Mouse (Mus musculus): ENCODE data around the gene Ctxn1.

Gene Ctxn1

DNA sequence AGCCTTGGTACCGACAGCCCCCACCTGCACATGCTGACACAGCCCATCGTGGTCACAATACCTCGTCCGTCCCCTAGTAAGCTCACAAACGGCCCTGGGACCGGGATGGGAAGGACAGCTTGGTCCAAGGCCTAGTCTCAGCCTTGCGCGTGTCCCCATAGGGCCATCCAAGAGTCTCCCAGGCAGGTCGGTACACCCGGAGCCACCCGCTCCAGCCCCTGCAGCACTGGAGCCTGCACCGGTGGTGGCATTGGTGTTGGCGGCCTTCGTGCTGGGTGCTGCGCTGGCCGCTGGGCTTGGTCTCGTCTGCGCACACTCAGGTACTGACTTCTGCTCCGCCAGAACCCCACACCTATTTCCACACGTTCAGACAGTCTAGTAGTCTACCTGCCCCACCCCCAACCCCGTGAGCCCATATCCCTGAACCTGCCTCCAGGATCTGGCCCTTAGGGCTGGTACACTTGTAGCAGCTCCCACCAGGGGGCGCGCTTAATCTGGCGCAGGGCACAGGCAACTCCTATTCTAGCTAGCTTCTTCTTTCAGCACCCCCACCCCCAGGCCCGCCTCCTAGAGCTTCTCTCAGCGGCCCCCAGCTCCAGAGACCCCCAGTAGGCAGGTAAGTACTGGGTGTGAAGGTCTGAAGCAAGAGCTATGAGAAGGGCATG lies 8.6 kb downstream of the Ctxn1 start:
- peak; percentile 88 to 90 for DNase-seq (ENCODE audit: low spot score in 2 of 2)

DNA sequence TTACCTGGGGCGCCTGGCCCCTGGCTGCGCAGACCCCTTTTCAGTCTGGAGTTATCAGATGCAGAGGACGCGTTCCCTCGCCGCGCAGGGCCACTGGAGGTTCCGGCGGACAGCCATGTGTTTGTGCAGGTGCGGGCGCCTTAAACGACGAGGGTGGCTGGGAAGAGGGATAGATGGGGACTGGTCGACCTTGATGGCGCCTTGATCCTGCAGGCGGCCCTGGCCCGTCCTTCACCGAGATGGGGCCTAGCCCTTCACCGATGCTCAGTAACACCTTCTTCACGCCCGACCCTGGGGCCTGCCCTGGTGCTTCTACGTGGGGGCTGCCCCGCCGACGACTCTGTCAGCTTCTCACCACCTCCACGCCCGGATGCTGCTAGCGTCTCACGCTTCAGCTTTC lies 9.9 kb downstream of the Ctxn1 start:
- DNase-seq (ENCODE audit: low spot score in 2 of 2) = no peak

DNA sequence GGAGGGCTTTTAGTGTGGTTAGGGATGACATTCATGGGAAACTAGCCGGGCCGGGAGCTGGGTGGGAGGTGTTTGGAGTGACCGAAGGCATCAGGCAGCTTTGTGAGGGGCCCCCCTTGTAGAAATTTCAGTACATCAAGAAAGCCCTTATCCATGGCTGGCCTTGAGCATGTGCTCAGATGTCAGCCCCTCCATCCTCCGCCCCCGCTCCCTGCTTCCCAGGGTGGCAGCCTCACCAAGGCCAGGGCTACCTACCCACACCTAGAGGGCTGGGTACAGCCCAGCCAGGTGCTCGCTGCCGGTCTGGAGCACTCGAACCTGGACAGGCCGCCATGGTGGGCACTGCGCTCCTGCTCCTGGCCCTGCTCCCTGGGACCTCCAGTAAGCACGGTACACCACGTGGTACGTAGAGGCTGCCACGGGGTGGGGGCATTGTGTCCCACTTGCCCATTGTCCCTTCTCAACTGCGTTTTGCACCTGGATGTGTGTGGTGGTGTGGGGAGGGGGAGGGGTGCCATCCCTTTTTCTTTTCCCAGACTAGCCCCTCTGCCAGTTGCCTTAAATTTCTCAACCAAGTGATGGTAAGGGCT lies 11.0 kb downstream of the Ctxn1 start, which contains the start of gene Tgfbr3l:
Tgfbr3l (plus strand) TSS at position 264 of the 590 bp plus-strand sequence.
- DNase-seq (ENCODE audit: low spot score in 2 of 2) = peak in 1 of 2 experiments; percentile 35

DNA sequence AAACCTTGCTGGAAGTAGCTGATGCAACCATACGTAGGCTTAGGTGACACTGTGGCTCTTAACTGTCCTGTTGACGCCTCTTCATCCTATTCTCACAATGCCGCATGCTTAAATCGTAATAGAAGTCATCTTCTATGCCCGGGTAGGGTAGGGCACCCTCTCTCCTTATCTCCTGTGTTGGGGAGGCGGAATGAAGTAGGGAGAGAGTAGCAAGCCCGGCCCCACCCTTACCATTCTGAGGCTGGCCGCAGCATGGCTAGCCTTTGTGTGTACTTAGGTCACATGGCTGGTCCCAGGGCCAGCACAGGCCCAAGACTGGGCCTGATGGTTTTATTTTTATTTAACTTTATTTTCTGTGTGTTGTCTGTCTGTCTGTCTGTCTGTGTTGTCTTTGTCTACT lies 11.8 kb downstream of the Ctxn1 start:
- no peak for DNase-seq (ENCODE audit: low spot score in 2 of 2)

DNA sequence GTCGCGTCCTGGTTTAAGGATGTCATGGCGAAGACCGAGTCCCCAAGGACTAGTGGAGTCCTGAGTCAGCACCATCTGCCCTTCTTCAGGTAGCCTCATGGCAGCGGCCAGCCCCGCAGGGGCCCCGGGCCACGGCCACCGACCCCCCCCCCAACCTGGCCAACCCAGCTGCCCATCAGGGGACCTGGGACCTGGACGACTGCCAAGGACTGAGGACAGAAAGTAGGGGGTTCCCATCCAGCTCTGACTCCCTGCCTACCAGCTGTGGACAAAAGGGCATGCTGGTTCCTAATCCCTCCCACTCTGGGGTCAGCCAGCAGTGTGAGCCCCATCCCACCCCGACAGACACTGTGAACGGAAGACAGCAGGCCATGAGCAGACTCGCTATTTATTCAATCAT lies 13.3 kb downstream of the Ctxn1 start:
- peak in 1 of 2 experiments; percentile 37 for DNase-seq (ENCODE audit: low spot score in 2 of 2)

DNA sequence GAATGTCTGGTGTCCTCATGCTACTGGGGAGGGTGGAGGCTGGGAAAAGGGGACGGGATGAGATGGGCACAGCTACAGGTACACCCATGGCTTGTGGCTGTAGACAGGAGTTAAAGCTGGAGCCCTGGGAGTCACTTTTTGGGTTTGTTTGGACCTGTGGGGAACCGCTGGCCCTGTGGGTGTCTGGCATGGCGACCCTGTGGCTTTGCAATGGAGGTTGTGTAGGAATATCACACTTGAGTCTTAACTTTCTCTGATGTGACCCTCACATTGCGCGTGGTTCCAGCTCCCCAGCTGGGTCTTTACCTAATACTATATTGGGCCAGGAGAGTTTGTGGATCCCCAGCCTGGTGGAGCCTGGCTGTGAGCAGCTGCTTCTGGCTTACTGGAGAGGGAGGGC lies 14.0 kb downstream of the Ctxn1 start:
- DNase-seq (ENCODE audit: low spot score in 2 of 2) = no peak

DNA sequence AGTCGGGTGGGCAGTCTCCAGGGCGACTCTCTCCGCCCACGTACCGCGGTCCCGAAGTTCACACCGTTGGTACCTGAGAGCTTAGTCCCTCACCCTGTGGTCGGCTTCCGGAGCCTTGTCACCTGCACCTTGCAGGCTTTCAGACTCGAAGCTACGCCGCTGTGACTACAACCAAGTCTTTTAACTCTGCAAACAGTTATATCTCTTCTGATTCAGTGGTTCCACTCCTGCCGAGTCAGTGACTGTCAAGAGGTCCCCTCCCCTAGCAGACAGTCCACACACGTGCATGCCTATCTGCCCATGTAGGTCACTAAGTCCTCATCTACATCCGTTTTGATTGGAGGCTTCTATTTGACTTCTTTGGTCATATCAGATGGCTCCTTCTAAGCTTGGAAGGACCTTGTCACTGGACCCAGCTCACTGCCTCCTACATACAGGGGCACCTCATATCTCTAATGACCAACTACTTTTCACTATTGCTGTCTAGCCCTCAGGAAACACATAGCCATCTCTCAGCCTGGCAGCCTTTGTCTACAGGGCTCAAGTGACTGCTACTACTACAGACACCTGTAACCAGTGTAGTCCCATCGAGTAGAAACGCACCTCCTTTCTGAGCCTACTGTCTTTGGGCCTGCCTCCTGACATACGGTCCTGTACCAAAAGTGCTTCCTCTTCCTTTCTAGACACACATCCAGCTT lies 19.7 kb downstream of the Ctxn1 start:
- peak in 1 of 2 experiments; percentile 30 for DNase-seq (ENCODE audit: low spot score in 2 of 2)

DNA sequence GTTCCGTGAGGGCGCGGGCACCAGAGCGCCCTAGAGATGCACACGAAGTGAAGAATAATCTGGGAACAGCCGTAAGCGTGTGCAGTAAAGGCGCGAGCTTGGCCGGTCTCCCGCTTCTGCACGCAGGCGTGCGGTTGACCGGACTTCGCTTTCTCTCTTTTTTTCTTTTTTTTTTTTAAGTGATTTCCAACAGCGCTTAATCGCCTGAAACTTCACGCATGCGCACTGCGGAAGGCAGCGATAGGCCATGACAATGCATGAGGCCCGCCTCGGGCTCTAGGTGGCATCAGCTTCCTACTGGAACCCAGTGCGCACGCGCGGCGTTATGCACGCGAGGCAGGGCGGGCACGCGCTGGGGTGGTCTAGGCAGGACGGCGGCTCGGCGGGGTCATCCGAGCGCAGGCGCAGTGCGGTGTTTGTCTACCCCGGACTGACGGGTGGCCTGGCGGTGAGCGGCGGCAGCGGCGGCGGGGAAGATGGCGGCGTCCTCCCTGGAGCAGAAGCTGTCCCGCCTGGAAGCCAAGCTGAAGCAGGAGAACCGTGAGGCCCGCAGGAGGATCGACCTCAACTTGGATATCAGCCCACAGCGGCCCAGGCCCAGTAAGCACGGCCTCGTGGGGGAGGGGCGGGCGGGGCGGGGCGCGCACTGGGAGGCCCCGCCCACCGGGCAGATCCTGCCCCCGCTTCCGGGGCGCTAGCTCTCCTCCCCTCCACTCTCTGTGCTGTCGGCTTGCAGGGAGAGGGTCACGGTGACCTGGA lies 20.5 kb downstream of the Ctxn1 start, which contains the start of the genes Map2k7 and Gm49320:
Map2k7 (plus strand) TSS at position 307 of the 759 bp plus-strand sequence.
Gm49320 (plus strand) TSS at position 432 of the 759 bp plus-strand sequence.
- DNase-seq (ENCODE audit: low spot score in 2 of 2) = peak; percentile 100

DNA sequence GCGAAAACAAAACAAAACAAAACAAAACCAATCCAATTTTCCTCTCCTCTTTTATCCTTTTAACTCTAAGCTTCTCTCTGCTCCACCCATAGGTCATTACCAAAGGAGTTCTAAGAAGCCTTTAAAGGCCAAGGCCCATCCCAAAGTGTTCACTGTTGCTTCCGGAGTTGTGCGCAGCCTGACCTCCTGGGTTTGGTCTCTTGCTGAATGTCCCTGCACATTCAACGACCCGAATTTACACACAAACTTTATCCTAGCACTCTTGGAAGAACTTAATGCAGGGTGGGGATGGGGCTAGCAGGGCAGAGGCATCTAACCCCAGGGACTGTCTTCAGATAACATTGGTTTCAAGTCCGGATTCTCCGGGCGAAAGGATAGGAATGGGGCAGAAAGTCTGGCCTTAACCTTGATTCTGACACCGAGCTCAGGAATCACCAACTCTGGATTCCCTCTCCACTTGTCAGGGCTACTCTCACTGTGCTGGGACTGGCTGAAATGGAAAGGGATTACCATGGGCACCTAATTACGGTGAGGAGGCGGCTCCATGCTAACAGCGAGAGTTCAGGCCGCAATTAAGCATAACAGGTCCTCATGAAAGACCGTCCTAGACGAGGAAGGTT lies 21.1 kb downstream of the Ctxn1 start:
- DNase-seq (ENCODE audit: low spot score in 2 of 2) = peak in 1 of 2 experiments; percentile 27

DNA sequence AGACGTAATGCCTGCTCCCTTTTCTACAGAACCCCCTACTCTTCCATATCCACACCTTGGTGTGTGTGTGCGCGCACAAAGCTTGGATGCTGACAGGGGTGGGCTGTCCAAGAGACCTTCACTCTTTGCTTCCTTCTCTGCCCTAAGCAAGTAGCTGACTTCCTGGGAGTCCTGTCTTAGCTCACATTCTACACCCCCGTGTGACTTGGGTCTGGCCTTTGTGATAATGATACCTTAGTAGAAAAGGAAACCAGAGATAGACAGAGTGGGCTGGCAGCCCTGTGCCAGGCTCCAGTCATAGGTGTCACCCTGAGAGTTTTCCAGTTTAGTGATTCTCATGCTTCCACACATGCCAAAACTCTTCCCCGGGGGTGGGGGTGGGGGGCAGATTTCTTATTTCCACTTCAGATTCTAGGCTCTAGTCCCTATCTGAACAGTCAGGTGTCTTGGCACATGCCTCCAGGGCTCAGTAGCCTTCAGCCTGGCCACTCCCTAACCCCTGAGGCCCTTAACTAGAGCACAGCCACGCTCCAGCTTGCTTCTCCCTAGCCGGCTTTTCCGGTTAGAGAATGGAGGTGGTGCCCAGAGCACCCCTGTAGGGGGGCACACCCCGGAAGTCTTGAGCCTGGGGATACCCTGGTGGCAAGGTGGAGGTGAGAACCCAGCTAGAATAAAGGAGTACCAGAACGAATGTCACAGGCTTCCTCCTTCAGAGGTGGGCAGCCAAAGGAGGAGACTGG lies 28.3 kb downstream of the Ctxn1 start:
- DNase-seq (ENCODE audit: low spot score in 2 of 2) = no peak

DNA sequence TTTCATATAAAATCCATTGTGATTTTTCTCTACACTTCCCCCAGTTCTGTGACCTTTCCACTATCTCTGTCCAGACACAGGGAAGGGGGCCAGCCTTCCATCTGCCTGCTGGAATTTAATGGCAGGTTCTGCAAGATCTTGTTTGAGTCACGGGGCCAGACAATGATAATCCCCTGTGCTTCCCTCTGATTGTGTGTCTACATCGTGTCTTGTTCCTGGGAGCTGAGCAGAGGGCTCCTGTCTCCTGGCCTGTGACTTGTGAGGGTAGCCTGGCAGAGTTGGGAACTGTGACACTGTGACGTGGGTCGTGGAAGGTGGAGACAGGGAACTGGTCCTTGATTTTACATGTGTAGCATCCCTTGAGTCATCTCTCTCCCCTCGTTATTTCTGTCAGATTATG lies 29.3 kb downstream of the Ctxn1 start:
- DNase-seq (ENCODE audit: low spot score in 2 of 2) = no peak

DNA sequence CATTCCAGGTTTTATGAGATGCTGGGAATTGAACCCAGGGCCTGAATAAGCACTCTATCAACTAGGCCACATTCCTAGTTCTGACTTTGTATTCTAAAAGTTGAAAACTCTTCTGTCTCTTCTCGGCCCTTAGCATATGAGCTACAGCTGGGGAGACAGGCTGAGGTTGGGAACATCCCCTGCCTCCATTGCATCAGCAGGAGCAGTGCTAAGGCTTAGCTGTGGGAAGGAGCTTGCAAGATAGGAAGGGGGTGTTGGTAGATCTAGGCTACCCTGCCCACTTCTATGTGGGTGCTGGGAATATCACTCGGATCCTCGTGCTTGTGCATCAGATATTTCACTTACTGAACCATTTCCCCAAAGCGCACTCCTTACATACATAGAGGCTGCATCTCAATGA lies 31.2 kb downstream of the Ctxn1 start:
- DNase-seq (ENCODE audit: low spot score in 2 of 2) = no peak

DNA sequence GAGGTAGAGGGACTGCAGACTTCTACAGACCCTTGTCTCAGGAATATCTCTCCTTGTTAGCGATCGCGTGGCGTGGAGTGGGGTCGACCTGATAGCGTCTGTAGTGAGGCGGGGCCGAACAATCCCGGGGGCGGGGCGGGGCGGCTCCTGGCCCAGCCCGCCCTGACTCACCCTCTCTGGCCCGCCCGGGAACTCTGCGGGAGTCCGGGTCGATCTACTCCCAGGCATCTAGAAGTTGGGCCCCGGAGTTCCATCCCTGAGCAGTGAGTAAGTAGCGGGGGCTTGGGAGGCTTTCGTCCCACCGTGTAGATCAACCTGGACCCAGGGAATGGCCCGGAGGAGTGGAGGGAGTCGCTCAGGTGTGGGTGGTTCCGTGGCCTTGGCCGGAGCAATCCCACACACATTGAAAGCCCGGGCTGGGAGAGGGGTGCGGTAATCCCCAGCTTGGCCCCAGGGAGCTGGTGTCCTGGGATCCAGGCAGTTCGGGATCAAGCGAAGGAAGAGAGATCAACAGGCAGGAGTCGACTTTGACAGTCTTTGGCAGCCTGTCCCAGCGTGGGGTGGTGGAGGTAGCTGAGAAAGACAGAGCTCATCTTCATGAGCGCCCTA lies 32.2 kb downstream of the Ctxn1 start, which contains the start of gene Lrrc8e:
Lrrc8e (plus strand) TSS at position 89 of the 609 bp plus-strand sequence.
- DNase-seq (ENCODE audit: low spot score in 2 of 2) = no peak

DNA sequence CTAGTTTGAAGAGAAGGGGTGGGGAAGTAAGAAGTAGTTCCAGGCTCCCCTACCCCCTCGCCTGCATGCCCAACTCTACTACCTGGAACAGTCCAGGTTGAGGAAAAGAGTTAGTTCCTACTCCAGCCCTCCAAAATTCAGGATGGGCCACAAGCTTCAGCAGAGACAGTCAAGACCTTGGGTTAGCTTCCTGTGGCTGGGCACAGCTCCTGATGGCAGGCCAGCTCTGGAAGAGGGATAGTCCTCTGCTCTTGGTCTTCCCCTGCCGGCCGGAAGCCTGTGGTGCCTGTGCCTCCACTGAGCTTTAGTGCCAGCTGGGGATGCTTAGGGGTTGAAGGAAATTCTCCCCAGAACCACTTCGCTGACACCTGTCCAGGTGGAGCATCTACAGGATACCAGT lies 32.8 kb downstream of the Ctxn1 start:
- no peak for DNase-seq (ENCODE audit: low spot score in 2 of 2)

DNA sequence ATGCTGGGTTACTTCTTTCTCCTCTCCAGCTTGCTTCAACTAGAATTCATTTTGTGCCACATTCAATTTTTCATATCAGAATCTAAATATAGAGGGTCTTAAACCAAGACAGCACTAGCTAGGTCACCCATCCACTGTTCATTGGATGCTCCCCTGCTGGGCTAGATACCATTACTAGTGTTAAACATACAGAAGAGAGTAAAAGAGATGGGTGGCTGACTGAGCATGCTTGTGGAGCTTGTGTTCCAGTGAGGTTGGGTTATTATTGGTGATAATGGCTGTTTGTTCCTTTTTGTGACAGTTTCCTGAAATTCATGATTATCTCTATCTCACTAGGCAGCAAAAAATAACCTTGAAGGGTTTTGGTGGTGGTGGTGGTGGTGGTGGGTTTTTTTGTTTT lies 37.0 kb downstream of the Ctxn1 start:
- DNase-seq (ENCODE audit: low spot score in 2 of 2) = no peak

DNA sequence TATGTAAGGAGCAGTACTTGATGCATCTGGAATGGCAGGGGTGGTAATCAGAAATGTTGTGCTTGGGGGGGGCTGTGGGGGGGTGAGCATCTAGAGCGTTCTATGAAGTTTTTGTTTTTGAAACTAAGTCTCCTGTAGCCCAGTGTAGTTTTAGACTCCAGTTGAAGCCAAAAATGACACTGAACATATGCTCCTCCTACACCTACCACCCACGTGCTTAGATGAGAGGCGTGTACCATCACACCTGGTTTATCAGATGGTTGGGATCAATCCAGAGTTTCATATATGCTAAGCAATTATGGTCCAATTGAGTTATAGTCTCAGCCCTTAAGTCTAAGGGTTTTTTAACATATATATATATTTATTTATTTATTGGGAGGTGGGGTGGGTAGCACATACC lies 39.5 kb downstream of the Ctxn1 start:
- no peak for DNase-seq (ENCODE audit: low spot score in 2 of 2)

DNA sequence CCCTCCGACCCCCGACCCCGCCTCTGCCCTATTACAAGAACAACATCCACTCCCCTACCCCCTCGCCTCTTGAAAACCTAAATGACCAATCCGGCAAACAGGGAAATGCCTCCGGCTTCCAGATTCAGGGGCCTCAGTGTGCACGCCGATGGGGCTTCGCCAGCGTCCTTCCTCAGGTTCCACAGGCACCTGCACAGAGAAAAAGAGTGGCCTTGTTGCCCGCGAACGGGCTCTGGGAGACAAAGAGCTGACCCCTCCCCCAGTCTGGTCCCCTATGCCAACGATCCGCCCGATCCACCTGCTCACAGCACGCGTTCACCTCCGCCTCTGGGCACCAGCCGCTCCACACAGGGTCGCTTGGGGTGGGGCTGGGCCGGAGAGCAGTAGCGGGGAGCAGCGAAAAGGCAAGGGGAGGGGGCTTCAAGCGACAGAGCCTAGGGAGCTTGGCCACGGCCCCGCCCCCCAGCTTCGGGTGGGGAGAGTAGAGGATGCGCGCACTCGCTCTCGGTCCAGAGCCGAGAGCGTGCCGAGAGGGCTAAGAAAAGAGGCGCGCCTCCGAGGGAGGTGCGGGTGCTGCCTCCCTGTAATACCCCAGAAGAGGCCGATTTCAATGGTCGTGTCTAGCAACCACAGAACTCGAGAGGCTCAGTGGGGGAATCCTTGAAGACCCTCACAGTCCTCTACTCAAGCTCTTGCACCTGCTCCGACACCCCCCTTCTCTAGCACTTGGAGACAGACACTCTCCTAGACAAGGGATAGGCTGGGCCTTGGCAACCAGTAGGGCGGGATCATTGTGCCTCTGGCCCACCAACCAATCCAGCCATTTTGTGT lies 42.1 kb downstream of the Ctxn1 start, which contains the start of gene Prr36:
Prr36 (minus strand) TSS at position 669 of the 831 bp plus-strand sequence.
- peak; percentile 86 to 89 for DNase-seq (ENCODE audit: low spot score in 2 of 2)

DNA sequence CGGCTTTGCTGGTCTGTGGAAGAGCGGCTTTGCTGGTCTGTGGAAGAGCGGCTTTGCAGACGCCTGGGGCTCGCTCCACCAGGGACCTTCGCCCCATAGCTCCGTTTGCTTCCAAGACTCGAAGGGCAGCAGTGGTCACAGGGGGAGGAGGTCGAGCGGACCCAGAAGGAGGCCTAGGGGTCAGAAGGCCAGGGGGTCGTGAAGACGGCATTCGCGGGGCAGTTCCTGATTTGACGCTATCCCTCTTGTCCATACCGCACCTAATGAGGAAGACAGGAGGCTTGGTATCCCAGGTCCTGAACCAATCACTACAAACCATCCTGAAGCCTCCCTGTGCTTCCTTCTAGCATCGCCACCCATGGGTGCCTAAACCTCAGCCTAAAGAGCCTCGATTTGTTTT lies 42.8 kb downstream of the Ctxn1 start:
- no peak for DNase-seq (ENCODE audit: low spot score in 2 of 2)
